Mouse (Mus musculus) spleen, adult 18-20 months (tissue): Measurements from ENCODE around the gene Nsmce4a.

ENCODE experiments used
- DNase-seq, 2 experiments: peaks; one replicate each; pipeline ENCODE4 v3.0.0; 2022; ENCODE audit warnings: mixed read lengths in 2 of 2

The Nsmce4a gene

DNA sequence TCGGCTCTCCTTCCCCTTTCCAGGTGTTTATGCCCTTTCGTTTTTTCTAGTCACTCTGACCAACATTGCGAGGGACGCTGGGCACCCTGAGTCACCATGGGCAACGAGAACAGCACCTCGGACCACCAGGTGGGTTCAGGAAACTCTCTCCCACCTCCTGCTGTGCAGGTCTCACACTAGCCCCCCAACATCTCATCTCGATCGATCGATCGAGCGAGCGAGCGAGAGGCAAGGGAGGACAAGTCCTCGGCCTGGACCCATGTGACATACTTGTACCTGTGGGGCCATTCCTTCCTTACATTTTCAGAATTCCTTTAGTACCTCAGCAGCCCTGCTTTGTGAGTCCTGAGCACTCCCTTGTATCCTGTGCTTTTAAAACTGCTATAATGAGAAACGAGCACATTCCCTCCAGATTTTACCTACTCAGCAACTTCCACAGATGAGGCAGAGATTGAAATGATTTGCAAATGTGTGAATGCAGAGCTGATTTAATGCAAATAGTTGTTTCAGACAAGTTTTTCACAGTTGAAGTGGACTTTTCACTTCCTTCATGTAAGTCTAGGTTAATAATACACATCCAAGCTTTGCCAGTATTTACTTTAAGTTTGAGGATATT is 4.6 kb upstream of the Nsmce4a start, which contains the start of gene Tacc2:
TSS of gene Tacc2 (plus strand) at position 51 of the 616 bp plus-strand sequence.
- no peak for DNase-seq

DNA sequence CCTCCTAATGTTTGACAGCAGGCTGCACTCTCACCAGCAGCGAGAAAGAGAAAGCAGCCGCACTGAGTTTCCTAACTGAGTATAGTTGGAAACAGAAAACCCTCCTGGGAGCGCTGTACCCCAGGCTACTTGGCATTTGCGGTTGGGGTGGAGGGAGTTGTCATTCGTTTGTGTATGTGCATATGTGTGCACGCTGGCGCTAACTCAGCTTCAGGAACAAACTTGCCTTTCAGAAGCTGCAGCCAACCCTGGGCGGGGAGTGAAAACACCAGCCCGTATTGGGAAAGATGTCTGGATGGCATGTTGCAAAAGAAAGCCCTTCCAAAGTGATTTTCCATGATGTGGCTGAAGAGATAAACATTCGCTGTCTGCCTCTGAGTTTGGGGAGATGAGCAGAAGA is 4.1 kb upstream of the Nsmce4a start:
- DNase-seq, result no peak

DNA sequence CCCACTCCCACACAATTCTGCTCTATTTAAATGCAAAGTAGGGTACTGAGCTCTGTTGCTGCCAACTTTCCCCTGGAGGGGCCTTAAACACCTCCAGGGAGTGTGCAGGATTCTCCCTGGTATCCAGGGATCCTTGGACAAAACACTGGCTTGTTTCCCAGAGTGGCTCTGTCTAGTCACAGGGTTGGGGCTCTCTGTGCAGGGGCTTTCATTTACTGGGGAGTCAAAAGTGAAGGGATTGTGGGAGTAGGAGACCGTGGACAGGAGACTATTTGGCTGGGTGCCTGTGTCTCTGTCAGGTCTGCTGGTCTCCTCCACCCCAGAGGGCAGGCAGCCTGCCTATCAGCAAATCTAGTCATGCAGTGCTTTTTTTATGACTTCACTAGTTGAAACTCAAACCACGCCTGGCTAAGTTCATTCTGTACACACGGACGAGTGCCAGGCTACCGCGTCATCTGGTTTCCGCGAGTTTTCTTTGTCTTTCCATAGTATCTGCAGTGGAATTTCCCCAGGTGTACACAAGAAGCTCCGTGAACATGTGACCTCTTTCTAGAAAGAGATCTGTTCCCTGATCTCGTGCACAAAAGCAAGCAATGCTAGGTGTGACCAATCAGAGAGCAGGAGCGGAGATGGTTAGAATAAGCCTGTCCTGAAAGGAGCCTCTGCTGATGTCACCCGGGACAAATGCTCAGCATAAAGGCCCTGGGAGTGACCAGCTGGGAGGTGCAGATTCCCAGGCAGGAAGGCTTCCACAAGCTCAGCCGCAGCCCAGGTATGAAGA is 1.5 kb upstream of the Nsmce4a start:
- no peak for DNase-seq

DNA sequence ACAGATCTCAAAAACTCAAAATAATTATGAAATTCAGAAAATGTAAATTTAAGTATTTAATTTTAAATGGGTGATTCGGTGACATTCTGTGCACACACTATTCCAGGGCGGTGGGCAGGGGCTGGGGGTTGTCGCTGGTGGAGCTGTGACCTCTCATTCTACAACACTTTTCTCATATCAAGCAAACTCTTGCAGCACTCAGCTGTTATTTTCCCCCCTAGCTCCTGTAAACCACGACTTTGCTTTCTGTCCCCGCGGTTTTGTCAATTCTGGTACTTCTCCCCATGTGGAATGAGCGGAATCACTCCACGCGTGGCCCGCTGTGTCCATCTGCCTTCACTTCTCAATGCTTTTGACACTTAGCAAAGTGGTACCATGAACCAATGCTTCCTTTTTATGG is 828 bp upstream of the Nsmce4a start:
- no peak for DNase-seq

DNA sequence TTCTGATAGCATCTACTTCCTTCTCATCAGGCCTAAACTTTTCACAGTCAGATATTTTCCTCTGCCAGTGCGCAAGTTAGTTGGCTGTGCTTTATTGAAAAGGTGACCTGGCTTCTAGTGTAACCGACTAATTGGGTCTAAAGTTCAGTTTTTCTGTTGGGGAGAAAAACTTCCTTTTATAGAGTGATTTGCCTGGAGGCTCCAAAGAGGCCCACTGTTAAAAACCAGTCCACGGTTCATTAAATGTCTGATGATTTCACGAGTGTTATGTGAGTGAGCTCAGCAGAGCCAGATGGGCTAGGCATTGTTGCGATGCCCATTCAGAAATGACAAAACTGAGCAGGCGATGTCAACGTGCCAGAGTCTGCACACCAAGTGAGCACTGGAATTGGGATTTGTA is 2.4 kb downstream of the Nsmce4a start:
- no peak for DNase-seq

DNA sequence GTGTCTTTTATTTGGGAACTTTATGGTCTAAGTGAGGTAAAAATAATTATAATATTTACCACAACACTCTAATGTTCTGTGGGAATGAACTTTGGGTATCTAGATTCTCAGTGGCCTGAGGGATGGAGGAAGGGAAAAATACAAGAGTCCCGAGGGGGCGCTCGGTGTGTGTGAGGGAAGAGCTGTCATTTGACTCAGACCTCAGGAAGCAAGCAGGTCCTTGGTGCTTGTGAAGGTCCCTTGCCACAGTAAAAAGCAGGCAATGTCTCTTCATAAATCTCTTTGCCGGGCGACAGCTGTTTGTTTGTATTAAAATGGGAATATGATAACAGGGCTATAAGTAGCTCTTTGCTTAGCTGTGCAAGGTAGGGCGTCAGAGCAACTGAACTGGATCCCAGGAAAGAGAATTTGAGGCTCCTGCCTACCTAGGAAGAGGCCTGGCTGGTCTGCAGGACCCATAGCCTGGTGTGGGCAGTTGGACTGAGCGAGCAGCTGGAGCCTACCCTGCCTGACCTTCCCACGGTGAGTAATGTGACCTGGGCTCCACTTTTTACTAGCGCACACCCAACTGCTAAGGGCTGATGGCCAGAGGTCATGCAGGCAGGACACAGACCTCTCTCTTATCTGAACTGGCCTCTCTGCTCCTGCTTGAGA is 4.0 kb downstream of the Nsmce4a start:
- no peak for DNase-seq

DNA sequence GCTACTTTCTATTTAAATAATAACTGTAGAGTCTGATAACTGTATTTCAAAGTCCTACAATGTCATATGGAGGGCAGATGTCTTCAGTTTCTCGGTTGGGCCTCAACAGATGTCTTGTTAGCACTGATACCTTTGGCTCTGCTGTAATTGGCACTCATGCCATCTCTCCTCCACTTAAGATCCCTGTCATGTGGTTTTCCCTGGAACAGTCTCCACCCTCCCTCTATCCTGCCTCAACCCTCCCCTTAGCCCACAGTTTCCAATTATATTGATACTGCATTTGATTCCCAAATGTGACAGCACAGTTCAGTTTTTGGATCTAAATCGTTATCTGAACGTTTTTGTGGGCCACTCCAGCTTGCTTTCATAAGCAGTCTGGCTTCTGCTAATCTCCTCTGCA is 8.3 kb downstream of the Nsmce4a start:
- no peak for DNase-seq

DNA sequence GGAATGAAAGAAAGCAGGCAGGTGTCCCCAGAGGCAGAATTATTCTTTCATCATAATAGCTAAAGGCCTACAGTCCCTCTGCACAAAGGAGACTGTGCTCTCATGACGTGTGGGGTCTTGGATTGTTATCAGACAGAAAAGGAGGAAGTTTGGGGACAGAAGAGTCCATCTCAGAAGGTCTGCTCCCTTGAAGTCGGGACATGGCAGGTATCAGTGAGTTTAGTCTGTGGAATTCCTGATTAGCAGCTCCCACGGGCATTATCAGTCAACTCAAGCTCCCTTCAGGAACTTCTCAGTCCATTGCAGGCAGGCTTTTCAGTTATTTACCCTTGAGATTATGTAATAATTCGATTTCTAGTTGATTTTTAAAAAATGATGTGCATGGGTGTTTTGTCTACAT is 9.0 kb downstream of the Nsmce4a start:
- no peak for DNase-seq

DNA sequence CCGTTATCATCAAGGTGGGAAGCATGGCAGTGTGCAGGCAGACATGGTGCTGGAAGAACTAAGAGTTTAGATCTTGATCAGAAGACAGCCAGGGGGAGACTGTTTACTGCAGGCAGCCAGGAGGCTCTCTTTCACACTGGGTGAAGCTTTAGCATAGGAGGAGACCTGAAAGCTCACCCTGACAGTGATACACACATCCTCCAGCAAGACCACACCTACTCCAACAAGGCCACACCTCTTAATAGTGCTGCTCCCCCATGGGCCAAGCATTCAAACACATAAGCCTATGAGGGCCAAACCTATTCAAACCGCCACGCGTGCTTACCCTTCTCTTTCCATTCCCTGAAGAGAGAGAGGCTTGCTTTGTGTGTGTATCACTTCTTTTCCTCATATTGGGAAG is 9.6 kb downstream of the Nsmce4a start:
- DNase-seq, result no peak

DNA sequence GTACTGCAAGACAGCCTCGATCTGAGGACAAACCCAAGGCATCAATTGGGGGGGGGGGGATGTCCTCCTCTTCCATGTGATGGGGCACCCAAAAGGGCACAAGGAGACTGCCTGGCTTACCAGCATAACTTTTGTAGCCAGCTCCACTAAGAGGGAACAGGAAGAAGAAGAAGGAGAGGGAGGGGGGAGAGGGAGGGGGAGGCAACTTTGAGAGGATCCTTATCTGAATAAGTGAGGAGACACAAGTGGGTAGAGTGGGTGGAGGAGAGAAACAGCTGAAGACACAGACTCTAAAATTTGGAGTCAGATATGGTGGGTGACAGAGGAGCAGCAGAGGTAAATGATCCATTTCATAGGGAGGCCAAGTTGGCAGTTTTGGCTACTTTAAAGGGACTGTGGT is 12.0 kb downstream of the Nsmce4a start:
- no peak for DNase-seq

DNA sequence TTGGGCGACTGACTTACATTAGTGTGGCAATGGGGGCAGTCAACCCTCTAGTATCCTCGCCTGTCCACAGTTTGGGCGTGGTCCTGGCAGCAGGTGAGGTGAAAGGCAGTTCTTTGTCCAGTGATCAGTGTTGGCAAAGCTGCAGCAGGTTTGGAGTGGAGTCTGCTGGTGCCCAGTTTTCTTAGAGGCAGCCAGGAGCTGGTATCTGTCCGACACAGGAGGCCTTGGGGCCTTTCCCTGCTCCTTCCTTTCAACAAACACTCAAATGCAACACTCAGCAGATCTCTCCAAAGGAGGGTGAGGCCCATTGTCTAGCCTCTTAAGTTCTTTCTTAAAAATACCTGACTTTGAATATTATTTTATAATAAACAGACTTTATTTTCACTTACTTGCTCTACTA is 14.3 kb downstream of the Nsmce4a start:
- no peak for DNase-seq

DNA sequence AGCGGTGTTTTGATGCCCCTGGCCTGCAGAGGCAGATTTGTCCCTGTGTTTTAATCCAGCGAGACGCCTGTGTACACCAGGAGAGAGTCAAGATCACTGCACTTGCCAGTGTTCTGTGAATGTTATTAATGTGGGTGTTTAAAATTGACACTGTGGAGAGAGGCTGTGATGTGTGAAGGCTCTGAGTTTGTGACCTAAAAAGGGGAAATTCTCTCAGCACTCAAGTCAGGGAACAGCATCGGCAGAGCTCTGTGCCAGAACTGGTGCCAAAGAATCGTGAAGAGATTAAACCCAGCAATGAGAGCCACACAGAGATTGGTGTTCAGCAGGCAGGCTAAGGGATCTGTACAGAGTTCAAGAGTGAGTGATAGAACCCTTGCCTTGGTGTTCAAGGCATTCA is 17.3 kb downstream of the Nsmce4a start:
- DNase-seq, result no peak

DNA sequence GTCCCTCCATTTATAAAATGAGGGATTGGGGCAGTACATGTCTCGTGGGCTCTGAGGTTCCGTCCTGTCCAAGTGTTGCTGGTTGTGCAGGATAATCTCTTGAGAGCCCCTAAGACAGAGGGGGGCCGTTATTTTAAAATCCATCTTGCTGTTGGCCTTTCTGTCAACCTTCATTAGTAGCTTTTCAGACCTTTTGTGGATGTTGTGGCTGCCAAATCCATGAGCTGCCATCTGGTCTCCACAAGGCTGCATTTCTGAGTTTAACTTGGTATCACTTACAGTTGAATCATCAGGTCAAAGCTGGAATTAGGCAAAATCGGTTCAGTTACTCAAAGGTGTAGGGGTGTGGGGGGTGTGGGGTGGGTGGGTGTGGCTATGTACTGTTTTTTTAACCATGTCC is 19.6 kb downstream of the Nsmce4a start:
- no peak for DNase-seq

DNA sequence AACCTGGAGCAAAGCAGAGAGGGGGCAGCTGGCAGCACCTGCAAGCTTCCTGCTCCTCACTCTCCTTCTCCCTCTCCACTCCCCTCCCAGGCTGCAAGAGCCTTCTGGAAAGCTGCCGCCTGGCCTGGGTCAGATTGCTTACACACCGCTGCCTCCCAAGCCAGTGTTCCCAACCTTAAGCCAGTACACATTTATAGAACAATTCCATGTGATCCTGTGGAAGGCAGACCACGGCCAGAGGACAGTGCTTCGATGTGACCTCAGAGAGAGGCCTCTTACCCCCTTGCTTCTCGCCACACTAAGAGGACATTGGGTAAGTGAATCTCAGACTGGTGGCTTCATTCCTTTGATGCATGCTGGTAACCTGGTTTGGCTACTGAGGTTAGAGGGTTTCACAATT is 20.1 kb downstream of the Nsmce4a start:
- DNase-seq, result no peak

DNA sequence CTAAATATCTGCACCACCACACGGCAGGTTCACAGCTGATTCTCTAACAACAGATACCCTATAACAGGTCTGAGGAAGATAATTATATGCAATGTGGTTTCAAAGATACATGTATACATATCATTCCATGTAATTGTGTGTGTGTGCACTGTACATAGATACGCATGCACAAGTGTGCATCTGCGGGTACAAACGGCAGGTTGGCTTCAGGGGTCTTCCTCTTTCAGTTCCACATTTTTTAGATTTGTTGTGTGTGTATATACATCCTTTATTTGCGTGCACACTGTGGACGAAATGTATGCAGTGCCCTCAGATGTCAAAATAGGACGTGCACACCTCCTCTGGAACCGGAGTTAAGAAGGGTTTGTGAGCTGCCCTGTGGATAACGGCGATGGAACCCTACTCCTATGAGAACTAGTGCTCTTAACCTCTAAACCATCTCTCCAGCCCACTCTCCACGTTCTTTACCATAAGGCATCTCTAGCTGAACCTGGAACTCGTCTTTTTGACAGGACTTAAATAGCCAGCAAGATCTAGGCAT is 25.2 kb downstream of the Nsmce4a start:
- DNase-seq, result peak in 1 of 2 experiments; percentile 6

DNA sequence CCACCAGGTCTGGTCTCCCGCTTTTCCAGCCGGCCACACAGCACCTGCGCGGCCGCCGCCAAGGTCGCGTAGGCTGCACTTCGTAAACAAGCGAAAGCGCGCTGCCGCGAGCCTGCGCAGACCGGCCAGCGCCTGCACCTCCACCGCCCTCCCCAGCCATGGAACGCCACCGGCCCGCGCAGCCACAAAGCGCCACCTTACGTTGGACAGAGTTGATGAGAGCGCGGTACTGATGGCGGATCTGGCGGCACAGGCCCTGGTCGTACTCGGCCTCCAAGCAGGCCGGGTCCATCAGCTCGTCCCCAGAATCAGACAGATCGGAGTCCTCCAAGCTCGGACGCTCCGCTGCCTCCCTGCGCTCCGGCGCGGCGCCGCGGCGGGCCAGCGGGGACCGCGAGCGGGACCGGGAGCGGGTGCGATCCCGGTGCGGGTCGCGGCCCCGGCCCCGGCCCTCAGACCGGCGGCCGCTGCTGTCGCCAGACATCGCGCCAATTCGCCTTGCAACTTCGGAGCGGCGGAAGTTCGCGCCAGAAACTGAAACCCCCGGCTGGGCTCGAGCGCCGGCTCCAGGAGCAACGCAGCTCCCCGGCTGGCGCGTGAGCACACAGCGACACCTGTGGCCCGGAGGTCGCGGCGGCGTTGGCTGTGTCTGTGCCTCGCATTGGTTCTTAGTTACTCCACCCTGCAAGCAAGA is 26.0 kb downstream of the Nsmce4a start:
- peak; percentile 86 to 94 for DNase-seq

DNA sequence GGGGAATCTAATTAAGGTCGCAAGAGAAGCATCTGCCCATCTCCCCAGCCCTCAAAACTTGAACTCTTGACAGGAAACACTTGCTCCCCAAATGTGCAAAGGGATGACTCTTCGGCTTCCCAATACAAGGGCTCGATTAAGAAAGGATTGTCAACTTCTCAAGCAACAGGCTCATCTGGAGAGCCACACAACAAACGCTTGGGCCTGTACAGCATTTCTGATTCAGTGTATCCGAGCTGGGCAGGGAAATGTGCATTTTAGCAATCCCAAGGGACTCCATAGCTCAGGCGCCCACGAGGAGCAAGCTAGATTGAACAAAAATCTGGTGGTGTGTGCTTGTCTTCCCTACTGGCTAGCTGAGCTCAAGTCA is 26.5 kb downstream of the Nsmce4a start:
- no peak for DNase-seq

DNA sequence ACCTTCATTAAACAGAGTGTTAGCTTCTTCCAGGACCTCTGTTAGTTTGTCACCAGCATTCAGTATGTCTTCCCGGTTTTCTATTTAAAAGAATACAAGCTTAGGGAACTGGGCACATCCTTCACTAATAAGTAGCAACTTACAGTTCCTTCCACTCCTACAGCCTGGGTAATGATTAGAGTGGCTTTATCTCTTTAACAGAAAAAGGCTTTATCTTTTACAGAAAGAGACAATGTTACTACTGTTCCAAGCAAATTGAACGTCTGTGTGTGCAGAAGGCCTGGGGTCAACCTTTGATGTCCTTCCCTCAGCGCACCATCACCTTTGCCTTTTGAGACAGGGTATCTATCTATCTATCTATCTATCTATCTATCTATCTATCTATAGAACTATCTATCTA is 27.0 kb downstream of the Nsmce4a start:
- DNase-seq, result no peak

DNA sequence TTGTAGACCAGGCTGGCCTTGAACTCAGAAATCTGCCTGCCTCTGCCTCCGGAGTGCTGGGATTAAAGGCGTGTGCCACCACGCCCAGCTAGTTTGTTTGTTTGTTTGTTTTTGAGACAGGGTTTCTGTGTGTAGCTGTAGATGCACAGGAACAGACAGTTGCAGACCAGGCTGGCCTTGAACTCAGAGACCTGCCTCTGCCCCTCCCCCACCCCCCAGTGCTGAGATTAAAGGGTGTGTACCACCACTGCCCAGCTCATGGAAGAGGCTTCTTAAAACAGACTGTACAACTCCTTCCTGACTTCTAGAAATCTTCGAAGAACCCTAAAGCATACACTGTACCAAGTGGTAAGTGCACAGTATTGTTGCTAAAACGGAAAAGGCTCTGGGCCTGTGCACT is 27.5 kb downstream of the Nsmce4a start:
- no peak for DNase-seq

DNA sequence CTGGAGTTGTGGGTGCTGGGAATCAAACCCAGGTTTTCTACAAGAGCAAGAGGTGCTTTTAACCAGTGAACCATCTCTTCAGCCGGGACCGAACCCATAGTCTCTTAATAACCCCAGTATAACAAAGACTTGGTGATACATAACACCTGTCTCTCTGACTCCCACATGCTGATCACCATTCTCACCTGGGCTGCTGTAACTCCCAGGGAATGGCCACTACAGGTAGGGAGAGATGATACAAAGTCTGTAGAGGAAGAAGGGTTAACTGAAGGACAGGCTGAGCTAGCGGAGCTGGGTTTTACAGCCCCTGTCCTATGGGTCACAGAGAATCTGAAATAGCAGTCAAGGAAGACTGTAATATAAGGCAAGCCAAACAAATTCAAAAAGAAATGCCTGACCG is 29.7 kb downstream of the Nsmce4a start:
- no peak for DNase-seq

DNA sequence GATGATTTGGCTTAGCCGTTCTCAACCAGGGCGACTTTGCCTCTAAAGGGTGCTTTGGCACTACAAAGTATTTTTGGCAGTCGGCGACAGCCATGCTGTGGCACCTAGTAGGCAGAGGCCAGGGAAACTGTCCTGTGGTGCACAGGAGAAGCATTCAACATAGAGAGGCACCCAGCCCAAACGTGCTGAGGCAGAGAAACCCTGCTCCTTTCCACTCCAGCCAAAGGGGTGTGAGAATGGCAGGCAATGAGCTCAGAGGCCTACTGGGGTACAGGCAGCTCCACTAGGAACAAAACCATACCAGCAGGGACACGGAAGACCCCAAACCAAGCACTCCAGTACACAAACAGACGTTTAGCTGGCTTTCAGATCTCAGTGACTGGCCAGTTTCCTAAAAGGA is 32.7 kb downstream of the Nsmce4a start:
- no peak for DNase-seq

DNA sequence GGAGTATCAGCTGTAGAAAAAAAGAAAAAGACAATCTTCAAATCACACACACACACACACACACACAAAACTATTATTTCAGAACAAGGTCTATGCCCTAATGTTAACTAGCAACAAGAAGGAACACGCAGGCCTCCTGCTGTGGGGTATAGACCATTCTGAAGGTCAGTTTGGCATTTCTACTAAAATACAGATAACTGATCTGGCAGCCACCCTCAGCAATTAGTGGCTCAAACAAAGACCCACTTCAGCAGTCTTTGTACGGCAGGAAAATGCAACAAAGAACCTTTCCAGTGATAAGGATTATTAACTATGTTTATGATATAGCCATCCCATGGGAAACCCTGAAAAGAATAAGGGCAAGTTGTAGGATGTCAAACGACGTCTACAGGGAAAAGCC is 35.9 kb downstream of the Nsmce4a start:
- no peak for DNase-seq

DNA sequence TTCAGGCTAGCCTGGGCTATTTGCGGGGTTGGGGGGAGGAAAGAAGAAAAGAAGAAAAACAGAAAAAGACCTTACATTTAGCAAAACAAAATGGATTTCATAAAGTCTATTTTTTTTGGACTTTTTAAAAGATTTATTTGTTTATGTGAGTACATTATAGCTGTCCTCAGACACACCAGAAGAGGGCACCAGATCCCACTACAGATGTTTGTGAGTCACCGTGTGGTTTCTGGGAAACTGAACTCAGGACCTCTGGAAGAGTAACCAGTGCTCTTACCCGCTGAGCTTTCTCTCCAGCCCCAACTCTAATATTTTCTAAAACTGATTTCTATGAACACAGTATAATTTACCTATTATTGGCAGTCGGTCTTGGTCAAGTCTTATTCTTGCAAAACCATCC is 37.7 kb downstream of the Nsmce4a start:
- DNase-seq, result no peak
